Mouse (Mus musculus): ENCODE data around the gene Ppp1r15a. TPM values are rescaled to one million over a fixed set of nuclear protein-coding genes. Genes with fewer than 3 reads are reported as not detected.

Gene Ppp1r15a
- polyA plus RNA-seq, 1 experiment from 2014 or later: 17.0 TPM

DNA sequence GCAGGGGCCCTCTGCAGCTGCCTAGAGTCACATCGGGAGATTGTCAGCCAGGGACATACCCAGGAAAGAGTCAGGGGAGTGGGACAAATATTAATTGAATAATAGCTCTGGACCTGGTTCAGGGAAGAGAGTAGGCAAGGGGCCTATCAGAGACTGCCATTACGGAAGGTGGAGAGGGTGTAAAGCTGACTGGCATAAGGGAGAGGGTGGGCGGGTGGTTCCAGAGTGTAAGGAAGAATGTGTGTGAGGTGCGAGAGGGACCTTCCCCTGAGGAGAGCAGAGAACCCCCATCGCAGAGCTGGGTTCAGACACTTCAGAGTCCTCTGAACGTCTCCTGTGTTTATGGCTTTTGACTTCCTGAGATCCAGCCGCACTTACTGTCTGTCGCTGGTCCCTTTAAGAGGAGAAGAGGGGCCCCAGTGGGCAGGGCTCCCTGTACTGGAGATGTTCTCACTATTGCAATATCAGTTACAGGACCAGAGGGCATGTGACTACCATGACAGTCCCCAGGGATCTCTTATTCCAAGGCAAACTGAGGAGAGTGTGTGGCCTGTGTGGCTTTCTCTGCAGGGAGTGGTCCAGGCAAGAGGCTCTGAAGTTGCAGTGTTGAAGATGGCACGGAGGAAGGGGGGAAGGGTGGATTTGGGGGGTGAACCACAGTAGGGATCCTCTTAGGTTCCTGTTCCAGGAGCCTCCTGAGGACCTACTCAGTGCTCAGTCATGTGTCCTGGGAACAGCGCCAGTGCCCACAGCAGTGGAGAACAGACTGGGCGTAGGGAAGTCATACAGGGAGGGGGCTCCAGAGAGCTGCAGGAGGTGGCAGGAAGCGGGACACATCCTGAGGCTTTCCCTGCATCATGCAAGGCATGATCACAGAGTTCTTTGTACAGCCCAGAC, 35.8 kb upstream of the Ppp1r15a start:
- H3K9ac ChIP-seq: 0 out of 2 replicates have a peak overlapping the region, but pooled peaks have one; percentile 0
- peak overlapping the region; percentile 39 for H3K4me2 ChIP-seq (replicated peaks)
- 37% methylated on average over 12 of the region's 12 CpGs for whole genome bisulfite sequencing
- H3K36me3 ChIP-seq: no peaks in the 10 kb centered on the region
- H3K4me1 ChIP-seq (replicated peaks): peaks cover 10% of the 10 kb centered on the region
- H3K4me3 ChIP-seq (replicated peaks): no peak overlapping the region
- H3K27me3 ChIP-seq (replicated peaks): no peaks in the 10 kb centered on the region
- peak; percentile 55 for ATAC-seq
- no peaks in the 10 kb centered on the region for H3K9me3 ChIP-seq
- 0 out of 2 replicates have a peak overlapping the region, but pooled peaks have one; percentile 11 for H3K27ac ChIP-seq

DNA sequence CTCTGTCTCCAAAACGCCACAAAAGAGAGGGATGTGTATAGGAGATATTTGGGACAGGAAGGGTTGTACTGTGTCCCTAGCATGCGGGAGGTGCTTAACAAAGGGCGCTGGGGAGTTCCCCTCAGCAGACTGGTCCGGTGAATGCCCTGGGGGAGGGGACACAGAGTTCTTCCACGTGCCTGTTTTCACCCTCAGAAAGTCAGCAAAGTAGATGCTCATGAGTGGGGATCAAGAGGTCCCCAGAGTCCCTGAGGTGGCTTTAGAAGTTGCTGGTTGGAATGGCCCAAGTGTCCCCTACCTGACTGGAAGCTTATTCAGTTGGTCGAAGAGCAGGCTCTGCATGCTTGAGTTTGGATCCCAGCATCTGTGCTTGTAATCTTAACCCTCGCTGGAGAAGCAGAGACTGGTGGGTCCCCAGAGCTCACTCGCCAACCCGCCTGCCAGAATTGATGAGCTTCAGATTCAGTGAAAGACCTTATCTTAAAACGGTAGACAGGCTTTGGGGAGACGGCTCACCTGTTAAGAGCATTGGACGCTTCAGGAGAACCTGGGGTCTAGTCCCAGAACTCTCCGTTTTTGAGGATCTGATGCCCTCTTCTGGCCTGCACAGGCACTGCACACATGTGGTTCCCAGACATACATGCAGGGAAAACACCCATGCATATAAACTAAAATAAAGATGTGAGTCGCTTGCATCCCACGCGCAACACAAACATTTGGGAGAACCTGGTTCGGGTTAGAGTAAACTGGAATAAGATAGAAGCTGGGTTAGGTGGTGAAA, 35.0 kb upstream of the Ppp1r15a start:
- WGBS: 24% methylated on average over 17 of the region's 17 CpGs
- Histone ChIP-seq H3K4me1 (replicated peaks) (peaks cover 10% of the 10 kb centered on the region), H3K4me2 (replicated peaks) (peak overlapping the region; percentile 39), H3K9me3 (no peaks in the 10 kb centered on the region), H3K36me3 (no peaks in the 10 kb centered on the region), H3K27ac (no peak overlapping the region), H3K4me3 (replicated peaks) (no peak overlapping the region), H3K27me3 (replicated peaks) (no peaks in the 10 kb centered on the region), H3K9ac (0 out of 2 replicates have a peak overlapping the region, but pooled peaks have one; percentile 0)
- ATAC-seq: peak; percentile 65

DNA sequence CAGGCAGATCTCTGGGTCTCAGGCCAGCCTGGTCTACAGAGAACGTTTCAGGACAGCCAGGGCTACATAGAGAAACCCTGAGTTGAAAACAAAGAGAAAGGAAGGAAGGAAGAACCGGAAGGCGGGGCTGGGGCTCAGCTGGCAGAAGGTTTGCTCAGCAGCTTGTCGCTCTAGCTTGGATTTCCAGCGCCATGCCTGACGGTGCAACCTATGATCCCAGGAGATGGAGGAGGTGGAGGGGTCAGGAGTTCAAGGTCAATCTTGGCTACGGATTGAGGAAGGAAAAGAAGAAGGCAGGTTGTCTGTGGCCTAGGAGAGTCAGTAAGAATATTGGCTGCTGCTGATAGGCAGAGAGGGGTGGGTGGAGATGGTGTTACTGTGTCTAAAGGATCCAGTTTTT, 34.2 kb upstream of the Ppp1r15a start:
- ATAC-seq: no peak
- WGBS: 80% methylated on average over 7 of the region's 7 CpGs
- Histone ChIP-seq H3K27me3 (replicated peaks) (no peaks in the 10 kb centered on the region), H3K36me3 (no peaks in the 10 kb centered on the region), H3K4me1 (replicated peaks) (peaks cover 10% of the 10 kb centered on the region), H3K4me3 (replicated peaks) (no peak overlapping the region), H3K9me3 (no peaks in the 10 kb centered on the region), H3K27ac (no peak overlapping the region), H3K4me2 (replicated peaks) (no peak overlapping the region), H3K9ac (no peak overlapping the region)

DNA sequence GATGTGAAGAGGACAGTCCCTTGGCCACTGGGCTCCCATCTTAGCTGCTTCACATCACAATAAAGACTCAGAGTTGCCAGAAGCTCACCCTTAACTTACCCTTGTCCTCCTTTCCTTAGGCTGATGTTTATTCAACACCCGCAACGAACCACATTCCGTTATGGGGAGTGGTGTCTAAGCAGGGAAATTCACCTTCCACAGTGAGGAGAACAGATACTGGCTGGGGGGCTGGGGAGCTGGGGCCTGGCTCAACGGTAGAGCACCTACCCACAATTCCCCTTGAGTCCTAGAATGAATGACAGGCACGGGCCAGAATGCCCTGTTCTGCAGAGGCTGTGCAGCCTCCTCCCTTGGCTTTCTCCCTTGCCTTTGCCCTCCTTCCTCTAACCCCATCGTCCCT, 32.8 kb upstream of the Ppp1r15a start:
- peaks cover 10% of the 10 kb centered on the region for H3K4me1 ChIP-seq (replicated peaks)
- WGBS: 29% methylated on average over 6 of the region's 6 CpGs
- H3K27me3 ChIP-seq (replicated peaks): no peaks in the 10 kb centered on the region
- ATAC-seq: 0 out of 2 replicates have a peak, but pooled peaks have one; percentile 34
- H3K4me3 ChIP-seq (replicated peaks): no peak overlapping the region
- no peaks in the 10 kb centered on the region for H3K36me3 ChIP-seq
- no peak overlapping the region for H3K4me2 ChIP-seq (replicated peaks)
- no peak overlapping the region for H3K9ac ChIP-seq
- H3K27ac ChIP-seq: no peak overlapping the region
- no peaks in the 10 kb centered on the region for H3K9me3 ChIP-seq

DNA sequence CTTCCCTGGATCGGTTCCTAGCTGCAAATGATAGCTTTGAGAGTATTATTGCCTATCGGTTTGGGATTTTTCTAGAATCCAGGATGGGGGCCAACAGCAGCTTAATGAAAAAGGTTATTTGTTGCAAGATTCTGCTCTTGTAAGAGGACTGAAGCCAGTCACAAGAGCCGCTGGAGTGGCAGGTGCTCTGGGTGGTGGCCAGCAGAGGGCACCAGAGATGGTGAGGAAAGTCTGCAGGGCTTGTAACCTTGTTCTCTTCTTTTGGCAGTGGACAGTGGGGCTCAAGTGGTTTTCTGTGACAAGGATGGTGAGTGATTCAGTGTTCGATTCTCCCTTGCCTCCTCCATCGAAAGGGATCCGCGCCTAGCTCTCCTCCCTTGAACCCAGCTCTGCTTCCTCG, 29.7 kb upstream of the Ppp1r15a start:
- 20% methylated on average over 8 of the region's 8 CpGs for WGBS
- Histone ChIP-seq H3K27me3 (replicated peaks) (no peaks in the 10 kb centered on the region), H3K9ac (no peak overlapping the region), H3K4me1 (replicated peaks) (no peaks in the 10 kb centered on the region; the same call in 1 of the 2 replicates), H3K9me3 (no peaks in the 10 kb centered on the region), H3K36me3 (no peaks in the 10 kb centered on the region), H3K4me2 (replicated peaks) (no peak overlapping the region), H3K27ac (no peak overlapping the region), H3K4me3 (replicated peaks) (no peak overlapping the region)
- ATAC-seq: no peak

DNA sequence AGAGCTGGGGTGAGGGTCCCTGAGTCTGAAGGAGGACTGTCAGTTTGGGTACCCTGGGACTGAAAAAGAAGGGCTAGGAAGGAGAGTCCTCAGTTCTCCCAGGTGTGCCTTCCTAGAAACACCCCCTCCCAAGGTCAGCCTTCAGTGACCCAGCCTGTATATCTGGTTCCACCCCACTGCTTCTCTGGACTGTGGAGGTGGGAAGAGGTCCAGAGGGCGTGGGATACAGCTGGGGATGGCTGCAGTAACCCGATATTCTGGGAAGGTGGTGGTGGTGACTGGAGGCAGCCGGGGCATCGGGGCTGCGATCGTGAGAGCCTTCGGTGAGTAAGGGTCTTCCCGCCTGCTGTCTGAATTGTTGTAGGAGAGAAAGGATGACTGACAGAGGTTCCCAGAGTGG, 28.7 kb upstream of the Ppp1r15a start, which contains the start of gene Hsd17b14:
TSS of gene Hsd17b14 (plus strand) at position 150 of the 400 bp plus-strand sequence.
- H3K4me2 ChIP-seq (replicated peaks): no peak within 1 kb of the TSS
- ATAC-seq: no peak
- no peaks in the 10 kb centered on the region for H3K9me3 ChIP-seq
- H3K27ac ChIP-seq: no peak within 1 kb of the TSS
- no peaks in the 10 kb centered on the region for H3K27me3 ChIP-seq (replicated peaks)
- WGBS: 37% methylated on average over 8 of the region's 8 CpGs
- no peaks in the 10 kb centered on the region for H3K4me1 ChIP-seq (replicated peaks)
- no peak within 1 kb of the TSS for H3K4me3 ChIP-seq (replicated peaks)
- no peak within 1 kb of the TSS for H3K9ac ChIP-seq
- no peaks in the 10 kb centered on the region for H3K36me3 ChIP-seq

DNA sequence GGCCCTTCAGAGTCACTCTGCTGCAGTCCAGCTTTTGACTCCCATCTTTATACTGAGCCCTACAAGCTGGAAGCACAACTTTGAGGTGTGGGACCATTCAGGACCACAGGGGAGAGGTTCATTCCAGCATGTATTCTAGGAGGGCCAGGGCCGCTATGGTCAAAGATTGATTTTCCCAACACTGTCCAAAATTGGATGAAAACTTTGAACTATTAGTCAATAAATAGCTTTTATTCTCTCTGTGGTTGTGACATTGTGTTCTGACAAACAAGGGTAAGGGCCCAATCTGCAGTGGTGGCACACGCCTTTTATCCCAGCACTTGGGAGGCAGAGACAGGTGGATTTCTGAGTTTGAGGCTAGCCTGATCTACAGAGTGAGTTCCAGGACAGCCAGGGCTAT, 27.9 kb upstream of the Ppp1r15a start:
- Histone ChIP-seq H3K4me1 (replicated peaks) (no peaks in the 10 kb centered on the region), H3K4me2 (replicated peaks) (no peak overlapping the region), H3K9ac (no peak overlapping the region), H3K27ac (no peak overlapping the region), H3K9me3 (no peaks in the 10 kb centered on the region), H3K27me3 (replicated peaks) (no peaks in the 10 kb centered on the region), H3K4me3 (replicated peaks) (no peak overlapping the region), H3K36me3 (no peaks in the 10 kb centered on the region)
- 94% methylated on average over 2 of the region's 2 CpGs for WGBS
- ATAC-seq: no peak

DNA sequence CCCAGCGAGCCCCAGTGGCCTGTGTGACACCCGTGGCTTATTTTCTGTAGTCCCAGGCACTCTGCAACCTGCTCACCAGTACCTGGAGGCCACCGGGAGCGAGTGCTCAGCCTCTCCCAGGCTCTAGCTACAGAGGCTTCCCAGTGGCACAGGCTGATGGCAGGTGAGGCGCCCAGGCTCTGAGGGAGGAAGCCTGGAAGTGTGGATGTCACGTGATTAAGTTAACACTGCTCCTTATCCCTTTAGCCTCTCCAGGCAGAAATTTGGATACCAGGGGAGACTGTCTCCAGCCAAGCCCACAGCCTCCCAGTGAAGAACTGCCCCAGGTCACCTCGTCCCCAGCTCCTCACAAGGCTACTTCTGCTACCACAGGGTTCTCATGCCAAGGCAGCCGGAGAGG, 27.5 kb upstream of the Ppp1r15a start:
- Histone ChIP-seq H3K9me3 (no peaks in the 10 kb centered on the region), H3K4me2 (replicated peaks) (no peak overlapping the region), H3K4me1 (replicated peaks) (no peaks in the 10 kb centered on the region), H3K27me3 (replicated peaks) (no peaks in the 10 kb centered on the region), H3K36me3 (no peaks in the 10 kb centered on the region), H3K27ac (no peak overlapping the region), H3K9ac (no peak overlapping the region), H3K4me3 (replicated peaks) (no peak overlapping the region)
- 66% methylated on average over 8 of the region's 8 CpGs for WGBS
- no peak for ATAC-seq

DNA sequence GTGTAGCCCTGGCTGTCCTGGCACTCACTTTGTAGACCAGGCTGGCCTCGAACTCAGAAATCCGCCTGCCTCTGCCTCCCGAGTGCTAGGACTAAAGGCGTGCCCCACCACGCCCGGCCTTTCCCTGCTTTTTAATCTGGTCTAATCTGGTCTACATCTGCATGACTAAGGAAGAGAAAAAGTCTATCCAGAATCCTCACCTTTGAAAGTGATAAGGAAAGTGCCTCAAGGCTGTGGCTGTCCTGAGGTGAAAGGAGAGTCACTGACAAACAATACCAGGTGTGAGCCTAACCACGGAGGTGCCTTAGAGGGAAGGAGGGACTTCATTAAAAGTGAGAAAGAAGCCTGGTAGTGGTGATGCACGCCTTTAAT, 25.4 kb upstream of the Ppp1r15a start:
- no peak for ATAC-seq
- 79% methylated on average over 8 of the region's 8 CpGs for WGBS
- H3K9ac ChIP-seq: no peak overlapping the region

DNA sequence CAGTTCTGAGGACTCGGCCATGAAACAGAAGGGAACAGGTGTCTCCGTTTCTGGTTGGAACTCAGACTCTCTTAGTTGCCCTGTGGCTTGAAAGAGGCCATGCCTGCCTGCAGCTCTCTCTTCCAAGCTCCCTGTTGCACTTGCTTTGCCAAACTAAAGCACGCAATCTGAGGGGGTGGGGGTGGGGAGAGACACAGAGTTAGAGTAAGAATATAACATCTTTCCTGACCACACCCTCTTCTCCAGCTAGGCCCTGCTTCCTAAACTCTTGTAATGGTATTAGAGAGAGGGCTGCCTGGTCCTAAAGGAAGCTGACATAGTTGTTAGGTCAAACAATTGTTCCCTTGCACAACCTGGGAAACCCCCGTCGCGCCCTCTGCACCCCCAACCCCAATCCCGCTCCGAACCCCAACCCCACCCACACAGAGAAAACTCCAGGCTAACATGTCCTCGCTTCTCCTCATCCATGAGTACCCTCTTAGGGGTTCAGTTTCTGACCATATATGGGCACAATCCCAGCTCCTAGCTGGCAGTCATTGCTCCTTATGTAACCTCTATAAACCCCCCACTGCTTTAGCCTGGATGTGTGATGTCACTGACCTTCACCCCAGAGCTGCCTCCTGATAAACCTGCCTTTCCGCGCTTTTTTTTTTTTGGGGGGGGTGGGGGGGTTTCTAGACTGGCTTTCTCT, 24.9 kb upstream of the Ppp1r15a start:
- WGBS: 67% methylated on average over 11 of the region's 11 CpGs
- Histone ChIP-seq H3K27ac (no peak overlapping the region), H3K4me2 (replicated peaks) (no peak overlapping the region), H3K27me3 (replicated peaks) (no peaks in the 10 kb centered on the region), H3K4me1 (replicated peaks) (no peaks in the 10 kb centered on the region), H3K9me3 (no peaks in the 10 kb centered on the region), H3K9ac (no peak overlapping the region), H3K4me3 (replicated peaks) (no peak overlapping the region), H3K36me3 (no peaks in the 10 kb centered on the region)
- ATAC-seq: no peak

More for the DNA sequence above, 25.4 kb upstream of the Ppp1r15a start:
- Histone ChIP-seq H3K9me3 (no peaks in the 10 kb centered on the region), H3K4me2 (replicated peaks) (no peak overlapping the region), H3K4me1 (replicated peaks) (no peaks in the 10 kb centered on the region), H3K4me3 (replicated peaks) (no peak overlapping the region), H3K27me3 (replicated peaks) (no peaks in the 10 kb centered on the region), H3K36me3 (no peaks in the 10 kb centered on the region), H3K27ac (no peak overlapping the region)

DNA sequence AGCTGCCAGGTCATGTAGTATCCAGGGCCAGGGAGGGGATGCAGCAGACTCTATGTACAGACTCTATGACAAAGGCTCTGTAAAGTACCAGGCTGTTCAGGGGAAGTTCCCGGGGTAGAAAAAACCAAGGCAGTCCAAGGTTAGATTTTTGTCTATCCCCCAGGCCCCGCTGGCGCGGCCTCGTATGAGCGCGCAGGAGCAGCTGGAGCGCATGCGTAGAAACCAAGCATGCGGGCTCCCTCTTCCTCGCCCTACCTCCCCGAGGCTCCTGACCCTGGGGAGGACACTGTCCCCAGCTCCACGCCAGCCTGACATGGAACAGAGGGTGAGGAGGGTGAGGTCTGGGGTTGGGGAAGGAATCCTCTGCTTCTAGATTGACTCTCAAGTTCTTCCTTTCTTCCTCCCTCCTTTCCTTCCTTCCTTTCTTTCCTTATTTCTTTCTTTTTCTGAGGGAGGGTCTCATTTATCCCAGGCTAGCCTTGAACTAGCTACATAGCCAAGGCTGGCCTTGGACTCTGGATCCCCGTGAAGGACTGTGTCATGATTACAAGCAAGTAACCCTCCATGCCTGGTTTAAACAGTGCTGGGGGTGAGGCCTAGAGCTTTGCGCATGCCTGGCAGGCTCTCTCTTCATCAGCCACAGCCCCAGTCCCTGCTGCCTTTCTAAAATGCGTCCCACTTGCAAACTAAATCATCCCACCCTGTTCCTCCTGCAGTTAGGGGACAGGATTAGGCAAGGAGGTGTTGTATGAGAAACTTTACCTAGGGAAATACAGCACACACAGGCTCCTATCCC, 23.8 kb upstream of the Ppp1r15a start:
- Histone ChIP-seq H3K36me3 (no peaks in the 10 kb centered on the region), H3K27me3 (replicated peaks) (no peaks in the 10 kb centered on the region), H3K4me3 (replicated peaks) (no peak overlapping the region), H3K4me1 (replicated peaks) (no peaks in the 10 kb centered on the region), H3K9me3 (no peaks in the 10 kb centered on the region), H3K9ac (no peak overlapping the region), H3K27ac (no peak overlapping the region), H3K4me2 (replicated peaks) (no peak overlapping the region)
- 87% methylated on average over 16 of the region's 16 CpGs for WGBS
- ATAC-seq: no peak
